Mouse (Mus musculus) c-Kit-positive CD71-positive TER-119-positive erythroid progenitor cells, embryonic 14.5 days (primary cell): ENCODE data around the gene Tcp11l2.

Source experiments
- DNase-seq: peaks from one replicate; pipeline ENCODE4 v3.0.0-alpha.2; 2013; ENCODE audit warnings: low spot score

Tcp11l2 gene

GRCm38 (mm10) chr10:84576395-84577070, at the start of gene Tcp11l2:
Tcp11l2 (plus strand) TSS chr10:84576626.
- peak; percentile 93 for DNase-seq

DNA sequence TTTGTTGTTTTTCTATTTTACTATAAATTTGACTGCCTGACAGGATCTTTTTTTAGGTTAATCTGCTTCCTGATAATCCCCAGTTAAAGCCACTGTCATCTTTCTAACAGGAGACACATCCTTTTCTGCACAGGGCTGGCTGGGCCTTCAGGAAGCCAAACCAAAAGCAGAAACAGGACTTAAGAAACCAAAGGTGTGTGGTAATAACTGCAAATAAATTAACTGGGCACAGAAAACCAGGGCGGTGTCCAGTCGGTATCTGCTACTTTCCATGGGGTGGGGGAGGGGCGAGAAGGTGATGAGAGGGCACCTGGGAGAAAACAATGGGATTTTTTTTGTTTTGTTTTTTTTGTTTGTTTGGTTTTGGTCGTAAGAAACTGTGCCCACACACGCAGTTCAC, 49.4 kb upstream of the Tcp11l2 start:
- no peak for DNase-seq

- DNase-seq, result no peak
These were observed 48.8 kb upstream of the Tcp11l2 start for GRCm38 (mm10) chr10:84527631-84528030.

GRCm38 (mm10) chr10:84530388-84530787, 46.0 kb upstream of the Tcp11l2 start:
- DNase-seq, result no peak

- DNase-seq, result no peak
These were observed 44.9 kb upstream of the Tcp11l2 start for GRCm38 (mm10) chr10:84531576-84531975.

DNA sequence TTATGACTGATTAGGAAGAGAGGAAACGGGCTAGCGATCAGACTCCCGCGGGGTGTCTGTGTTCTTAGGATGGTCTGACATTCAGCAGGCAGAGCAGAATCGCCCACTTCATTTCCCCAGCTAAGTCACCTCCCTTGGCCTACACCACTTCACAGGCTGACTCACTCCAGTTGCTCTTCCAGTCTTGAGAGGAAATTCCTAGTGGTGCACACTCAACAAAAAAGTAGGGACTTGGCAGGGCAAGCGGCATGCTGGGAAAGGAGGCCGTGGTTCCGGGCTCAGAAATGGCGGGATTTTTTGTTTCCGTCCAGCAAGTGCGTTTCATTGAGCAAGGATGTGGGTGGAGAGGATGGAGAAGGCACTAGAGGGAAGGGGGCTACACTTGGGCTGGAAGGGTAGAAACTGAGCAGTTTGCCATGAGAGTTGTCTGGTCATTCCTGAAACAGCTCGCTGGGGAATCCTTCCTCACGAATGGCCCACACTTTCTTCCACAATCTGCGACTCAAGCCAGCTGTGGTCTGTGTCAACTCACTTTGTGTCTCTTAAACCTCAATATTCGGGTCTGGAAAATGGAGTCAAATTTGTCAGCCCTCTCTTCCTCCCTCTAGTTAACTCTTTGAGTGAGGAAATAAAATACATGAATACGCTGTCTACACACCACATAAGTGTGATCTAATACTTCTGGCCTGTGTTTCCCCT, 44.1 kb upstream of the Tcp11l2 start:
- no peak for DNase-seq

DNA sequence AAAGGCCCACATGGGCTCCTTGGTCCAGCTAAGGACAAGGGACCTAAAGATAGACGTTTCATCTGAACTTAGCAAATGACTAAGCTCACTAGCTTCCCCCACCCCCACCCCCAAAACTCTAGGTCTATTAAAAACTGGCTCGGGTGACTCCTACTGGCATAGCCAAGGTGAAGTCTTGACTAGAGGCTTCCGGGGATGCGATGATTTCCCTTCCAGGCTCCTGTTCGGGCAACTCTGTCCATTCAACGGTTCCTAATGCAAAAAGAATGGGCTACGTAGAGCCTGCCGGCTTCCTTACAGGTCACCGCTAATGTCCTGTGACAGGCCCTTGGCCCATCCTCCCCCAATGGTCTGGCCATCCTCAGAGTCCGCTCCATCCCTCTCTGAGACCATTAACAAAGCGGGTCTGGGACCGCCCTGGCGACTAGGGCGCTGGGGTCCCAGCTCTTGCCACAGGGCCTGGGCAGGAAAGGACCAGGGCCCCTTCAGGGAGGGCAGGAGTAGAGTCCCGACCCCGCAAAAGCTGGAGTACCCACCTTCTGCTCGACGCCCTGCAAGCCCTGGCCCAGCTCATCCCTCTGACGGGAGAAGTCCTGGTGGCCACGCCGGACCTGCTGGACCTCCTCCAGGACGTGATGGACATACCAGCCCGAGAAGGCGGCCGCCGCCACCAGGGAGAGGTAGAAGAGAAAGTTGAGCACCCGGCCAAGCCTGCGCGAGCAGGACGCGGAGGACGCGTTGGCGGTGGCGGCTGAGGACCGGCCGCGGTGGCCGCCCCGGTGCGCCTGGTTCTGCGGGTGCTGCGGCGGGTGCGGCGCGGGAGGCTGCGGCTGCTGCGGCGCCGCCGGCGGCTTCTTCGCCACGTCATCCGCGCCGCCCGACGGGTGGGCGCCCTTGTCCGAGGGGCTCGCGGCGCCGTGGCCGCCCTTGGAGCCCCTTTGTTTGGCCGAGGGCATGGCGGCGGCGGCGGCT, 43.2 kb upstream of the Tcp11l2 start:
- DNase-seq, result no peak

DNA sequence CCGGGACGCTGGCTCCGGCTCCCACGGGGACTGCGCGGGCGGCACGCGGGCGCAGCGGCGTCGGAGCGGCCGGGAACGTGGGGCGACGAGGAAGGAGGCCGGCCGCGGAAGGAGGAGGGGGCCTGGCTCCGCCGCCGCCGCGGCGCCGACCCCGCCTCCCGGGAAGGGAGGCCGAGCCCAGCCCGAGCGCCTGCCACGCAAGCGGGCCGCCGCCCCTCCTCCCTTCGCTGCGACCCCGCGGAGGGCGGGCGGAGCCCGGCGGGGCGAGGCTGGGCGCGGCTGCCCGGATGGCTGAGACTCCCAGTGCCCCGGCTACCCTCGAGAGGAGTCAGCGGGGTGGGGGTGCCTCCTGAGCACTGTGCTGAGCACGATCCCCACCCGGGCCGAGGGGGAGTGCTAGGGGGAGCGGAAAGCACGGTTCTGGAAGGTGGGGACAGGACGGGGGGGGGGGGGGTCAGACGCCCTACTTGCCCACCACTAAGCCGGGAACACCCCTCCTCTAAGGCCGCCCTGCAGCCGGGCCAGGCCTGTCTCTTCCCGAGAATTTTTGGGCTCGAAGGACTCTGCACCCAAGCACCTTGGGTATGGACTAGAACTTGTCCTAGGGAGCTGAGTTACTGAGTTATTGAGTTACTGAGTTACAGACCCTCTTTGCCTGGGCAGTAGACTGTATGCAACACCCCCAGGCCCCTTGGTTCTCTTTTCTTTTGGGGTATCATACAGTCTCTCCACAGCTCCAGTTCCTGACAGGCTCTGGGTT, 42.3 kb upstream of the Tcp11l2 start, which contains the start of gene Ckap4:
Ckap4 (minus strand) TSS at position 151 of the 760 bp plus-strand sequence.
- no peak for DNase-seq

GRCm38 (mm10) chr10:84535458-84535857, 41.0 kb upstream of the Tcp11l2 start:
- DNase-seq, result no peak

- no peak for DNase-seq
These were observed 40.6 kb upstream of the Tcp11l2 start for GRCm38 (mm10) chr10:84535859-84536258.

DNA sequence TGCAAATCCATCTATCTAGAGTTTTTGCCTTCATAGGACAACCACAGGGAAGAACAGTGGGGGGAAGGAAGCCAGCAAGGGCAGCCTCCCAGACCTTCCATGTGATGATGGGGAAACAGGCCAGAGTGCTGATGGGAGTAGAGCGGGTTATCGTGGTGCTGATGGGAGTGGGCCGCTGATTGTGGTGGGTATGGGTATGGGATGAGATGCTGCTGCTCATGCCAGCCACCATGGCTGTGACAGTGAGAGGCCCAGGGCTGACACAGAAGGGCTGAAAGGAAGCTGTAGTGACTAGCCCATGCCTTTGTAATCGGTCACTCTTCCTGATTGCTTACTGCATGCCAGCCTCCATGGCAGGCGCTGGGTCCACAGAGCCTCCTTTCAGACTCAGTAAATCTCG, 36.8 kb upstream of the Tcp11l2 start:
- no peak for DNase-seq

DNA sequence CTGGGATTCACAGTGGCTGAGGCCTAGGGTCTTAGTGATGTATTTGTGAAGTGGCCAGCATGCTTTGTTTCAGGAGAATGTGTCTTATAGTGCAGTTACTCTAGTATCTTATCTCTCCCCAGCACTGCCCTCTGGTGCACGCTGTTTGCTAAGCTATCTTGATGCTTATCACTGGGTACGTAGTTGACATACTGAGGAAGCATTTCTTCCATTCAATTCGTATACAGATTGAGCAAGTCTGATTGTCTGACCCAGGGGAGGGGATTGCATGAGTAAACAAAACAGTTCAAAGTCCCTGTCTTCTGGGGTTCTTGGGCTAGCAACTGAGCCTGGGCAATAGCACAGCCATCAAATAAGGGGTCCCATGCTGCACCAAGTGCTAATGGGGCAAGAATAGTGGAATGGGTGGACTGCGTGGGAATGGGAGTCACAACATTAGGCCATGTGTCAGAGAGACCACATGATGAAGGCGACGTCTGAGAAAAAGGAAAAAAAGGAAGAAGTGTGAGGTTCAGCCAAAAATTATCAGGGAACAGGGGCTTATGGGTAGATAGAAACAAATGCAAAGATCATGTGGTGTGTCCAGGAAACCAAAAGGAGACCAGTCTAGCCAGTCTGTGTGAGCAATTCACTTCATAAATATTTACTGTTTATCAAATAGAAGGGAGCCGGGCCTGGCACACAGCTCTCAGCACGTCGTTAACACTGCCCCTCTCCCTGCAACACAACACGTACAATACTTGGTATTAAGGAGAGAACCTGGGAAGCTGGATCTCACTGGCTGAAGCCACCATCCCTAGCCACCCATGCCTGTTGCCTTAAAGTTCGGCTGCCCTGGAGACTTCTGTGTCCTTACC, 33.4 kb upstream of the Tcp11l2 start:
- DNase-seq, result no peak

DNA sequence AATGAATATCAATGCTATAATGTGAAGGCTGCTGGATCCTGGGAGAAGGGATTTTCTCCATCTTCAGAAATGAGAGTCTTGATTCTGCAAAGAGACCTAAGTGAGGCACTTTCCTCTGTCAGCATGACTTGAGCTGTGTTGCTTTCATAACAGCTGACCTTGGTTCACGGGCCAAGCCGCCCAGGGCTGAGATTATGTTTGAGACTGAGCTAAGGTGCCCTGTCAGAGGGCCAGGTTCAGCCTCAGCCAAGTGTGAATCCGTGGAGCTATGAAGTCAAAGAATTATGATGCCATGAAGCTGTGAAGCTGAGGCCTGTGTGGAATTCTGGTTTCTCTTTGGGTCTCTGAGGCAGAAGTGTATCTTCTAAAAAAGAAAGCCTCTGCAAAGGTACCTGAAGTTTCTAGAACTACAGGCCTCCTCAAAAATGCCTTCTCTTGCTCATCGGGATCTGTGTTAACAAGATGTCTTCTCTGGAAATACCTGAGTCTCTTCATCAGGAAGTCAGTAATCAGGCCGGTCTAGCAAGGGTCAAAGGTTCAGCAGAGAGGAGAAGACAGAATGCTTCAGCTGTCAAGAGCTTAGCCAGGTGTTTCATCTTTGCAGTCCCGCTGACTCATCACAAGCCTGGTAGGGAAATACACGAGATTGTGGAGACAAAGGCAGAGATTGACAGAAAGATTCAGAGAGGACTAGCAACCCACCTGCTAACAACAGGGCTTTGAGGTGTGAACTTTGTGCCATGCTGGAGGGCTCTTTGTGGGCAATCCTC, 31.4 kb upstream of the Tcp11l2 start:
- DNase-seq, result no peak

- DNase-seq, result no peak
These were observed 27.1 kb upstream of the Tcp11l2 start for GRCm38 (mm10) chr10:84549146-84549919.

GRCm38 (mm10) chr10:84549920-84550293, 26.5 kb upstream of the Tcp11l2 start:
- no peak for DNase-seq

GRCm38 (mm10) chr10:84551846-84552245, 24.6 kb upstream of the Tcp11l2 start:
- no peak for DNase-seq

DNA sequence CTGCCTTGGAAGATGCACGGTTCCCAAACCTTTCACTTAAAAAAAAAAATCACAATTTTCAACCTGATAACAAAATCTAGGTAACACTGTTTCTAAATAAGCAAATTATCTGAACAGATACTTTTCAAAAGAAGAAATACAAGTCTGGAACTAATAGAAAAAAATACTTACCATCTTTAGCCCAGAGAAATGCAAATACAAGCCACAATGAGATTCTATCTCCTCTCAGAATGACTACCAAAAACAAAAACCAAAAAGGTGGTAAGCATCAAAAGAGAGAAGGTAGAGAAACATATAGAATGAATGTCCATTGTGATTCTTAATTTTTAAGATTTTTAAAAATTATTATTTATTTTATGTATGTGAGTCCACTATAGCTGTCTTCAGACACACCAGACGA, 23.9 kb upstream of the Tcp11l2 start:
- no peak for DNase-seq

- DNase-seq, result no peak
These were observed 22.0 kb upstream of the Tcp11l2 start for GRCm38 (mm10) chr10:84554291-84555009.

GRCm38 (mm10) chr10:84556120-84556519, 20.3 kb upstream of the Tcp11l2 start:
- DNase-seq, result no peak
